Mouse (Mus musculus): Measurements from ENCODE around the gene Nim1k. TPM values are rescaled to one million over a fixed set of nuclear protein-coding genes. Genes with fewer than 3 reads are reported as not detected.
A peak's percentile ranks its signal among the peaks of the same experiment; 100 is the strongest.

The Nim1k gene
- total RNA-seq, 2 experiments from 2014 or later: 2.0 to 3.6 TPM

DNA sequence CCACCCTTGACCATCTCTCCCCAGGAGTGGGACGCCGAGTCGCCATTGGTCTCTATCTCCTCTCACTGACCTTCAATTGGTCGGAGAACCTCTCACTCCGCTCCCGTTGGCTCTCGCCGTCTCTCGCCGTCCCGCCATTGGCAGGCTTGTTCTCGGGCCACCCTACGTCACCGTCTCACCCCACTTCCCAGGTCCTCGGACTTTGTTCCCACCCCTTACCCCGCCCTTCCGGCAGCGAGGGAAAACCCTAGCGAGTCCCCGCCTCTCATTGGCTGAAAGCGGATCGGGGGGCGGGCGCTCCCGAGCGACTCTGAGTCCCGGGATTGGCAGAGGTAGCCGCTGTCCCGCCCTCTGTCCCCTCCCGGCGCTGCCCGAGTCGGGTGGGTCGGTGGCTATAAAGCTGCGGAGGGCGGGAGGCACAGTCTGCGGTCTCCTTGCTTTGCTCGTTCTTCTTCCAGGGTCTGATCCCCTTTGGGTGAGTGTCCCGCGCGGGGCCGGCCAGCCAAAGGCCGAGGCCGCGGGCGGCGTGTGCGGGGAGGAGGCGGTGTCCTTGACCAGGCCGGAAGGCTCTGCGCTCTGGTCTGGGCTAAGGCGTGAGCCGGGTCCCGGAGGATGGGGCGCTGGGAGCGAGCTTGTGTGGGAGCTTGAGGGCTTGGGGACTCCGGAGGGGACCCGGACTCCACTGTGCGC lies 65.5 kb downstream of the Nim1k start, which contains the start of gene Hmgcs1:
TSS of gene Hmgcs1 (plus strand) at position 341 of the 690 bp plus-strand sequence.
- DNase-seq: peak; percentile 100

DNA sequence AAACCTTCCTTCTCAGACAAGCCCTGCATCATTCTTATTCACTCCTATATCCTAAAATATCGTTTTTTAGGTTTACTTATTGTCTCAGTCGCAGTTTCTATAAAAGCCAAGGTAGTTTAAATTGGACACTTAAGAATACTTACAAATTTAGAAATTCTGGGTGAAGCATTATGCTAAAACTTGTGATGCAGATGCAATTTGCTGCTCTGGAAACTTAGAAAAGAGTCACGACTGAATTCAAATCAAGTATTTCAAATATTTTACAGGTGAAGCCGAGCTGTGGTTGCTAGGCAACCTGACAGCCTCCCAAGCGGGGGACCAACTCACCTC lies 66.0 kb downstream of the Nim1k start:
- DNase-seq: no peak

DNA sequence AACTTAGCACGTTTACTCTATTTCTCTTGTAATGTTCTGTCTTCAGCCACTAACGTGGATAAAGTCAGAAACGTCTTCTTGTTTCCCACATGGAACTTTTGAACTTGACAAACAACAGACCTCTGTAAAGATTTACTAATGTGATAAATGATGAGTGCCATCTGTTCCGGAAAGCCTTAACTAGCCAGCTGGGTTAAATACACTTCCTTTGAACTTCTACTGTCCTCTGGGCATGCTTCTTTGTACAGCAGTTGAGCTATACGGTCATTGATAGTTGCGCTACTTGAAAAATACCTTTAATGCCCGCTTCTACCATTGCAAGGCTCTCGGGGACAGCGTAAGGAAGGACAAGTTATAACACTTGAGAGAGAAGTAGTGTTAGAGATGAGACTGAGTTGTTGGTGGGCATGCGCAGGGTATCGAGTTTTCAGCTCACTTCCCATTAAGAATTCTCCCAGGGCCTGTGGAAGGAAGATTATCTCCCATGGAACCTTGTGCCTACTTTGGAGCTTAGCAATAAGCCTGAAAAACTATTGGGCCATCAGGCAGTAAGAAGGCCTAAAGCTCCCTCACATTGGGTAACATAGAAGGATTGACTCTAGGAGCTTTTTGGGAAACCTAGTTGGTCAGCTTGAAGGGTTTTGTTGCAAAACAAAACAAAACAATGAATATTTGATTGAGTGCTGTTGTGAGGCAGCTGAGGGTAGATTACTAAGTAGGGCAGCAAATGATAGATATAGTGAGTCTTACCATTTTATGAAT lies 71.1 kb downstream of the Nim1k start:
- DNase-seq: no peak

DNA sequence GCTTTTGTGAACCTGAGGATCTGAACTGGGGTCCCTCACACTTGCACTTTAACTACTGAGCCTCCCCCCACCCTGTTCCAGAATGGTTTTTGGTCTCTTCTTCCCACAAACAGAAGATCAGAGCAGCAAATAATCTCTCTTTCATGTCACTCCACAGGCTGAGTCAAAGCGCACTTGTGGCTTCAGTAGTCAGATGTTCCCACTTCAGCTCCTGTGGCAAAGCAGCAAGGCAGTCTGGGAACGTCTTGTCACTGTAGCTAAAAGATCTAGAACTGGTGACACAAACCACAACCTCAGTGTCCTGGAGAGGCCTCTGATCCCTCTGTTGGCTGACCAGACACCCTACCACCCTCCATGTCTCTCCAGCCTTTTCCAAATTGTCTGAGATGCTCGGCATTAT lies 74.5 kb downstream of the Nim1k start:
- DNase-seq: no peak

DNA sequence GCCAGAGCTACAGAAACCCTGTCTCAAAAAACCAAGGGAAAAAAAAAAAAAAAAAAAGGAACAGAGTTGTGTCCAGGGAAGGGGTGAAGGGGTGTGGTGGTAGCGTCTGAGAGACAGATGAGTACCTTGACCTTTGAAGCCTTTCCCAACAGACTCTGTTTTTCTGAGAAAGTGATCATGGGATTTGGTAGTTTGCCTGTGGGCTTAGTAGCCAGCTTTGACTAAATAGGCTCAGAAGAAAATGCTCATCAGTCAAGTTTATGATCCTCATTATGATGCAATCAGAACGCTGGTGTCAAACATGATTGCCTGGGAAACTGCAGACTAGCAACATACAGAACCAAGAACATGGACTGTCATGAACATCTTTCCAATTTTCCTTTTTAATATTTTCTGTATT lies 76.0 kb downstream of the Nim1k start:
- DNase-seq: no peak

DNA sequence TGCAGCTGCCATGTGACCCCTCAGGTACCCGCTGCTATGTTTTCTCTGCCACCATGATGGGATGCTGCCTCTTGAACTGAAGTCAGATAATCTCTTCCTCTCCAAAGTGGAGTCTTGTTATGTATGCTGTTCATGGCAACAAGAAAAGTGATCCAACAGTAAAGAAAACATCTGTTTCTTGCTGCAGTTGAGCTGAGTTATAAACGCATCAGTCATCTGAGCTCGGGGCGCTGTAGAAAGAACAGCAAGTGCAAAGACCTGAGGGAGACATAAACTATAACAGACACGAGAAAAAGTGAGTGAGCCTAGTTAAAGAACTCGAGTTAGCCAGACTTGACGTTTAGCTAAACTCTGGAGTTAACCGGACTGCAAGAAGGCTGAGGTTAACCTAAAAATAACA lies 76.9 kb downstream of the Nim1k start:
- no peak for DNase-seq

DNA sequence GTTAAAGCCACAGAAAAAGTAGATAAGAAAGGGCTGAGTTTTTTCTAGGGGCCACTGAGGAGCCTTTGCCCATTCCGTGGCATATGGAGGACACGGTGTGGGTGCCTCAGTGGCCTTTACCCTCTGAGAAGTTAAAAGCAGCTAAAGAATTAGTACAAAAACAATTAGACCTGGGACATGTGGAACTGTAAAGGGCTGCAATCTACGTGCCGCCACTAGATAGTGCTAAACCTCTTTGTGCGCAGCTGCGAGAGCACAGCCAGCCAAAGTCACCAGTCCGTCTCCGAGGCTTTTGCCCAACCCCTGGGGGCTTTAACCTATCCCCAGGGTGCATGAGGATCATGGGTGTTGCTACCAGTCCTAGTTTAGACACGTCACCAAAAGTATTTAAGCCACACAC lies 94.3 kb downstream of the Nim1k start:
- DNase-seq: peak; percentile 41

Other genes starting within 250 kb of the Nim1k start
- gene Ccl28, start 132.1 kb downstream of the Nim1k start, total RNA-seq (2021): under 1 TPM; 0.27 to 0.61 TPM
- gene Hmgcs1, start 65.5 kb downstream of the Nim1k start, total RNA-seq (2021): 100 to 1,000 TPM; 219 to 270 TPM
- 10 to 100 TPM; 34.6 to 35.1 TPM for gene Zfp131, start 35.0 kb upstream of the Nim1k start, total RNA-seq (2021)
- gene AF067063, start 74.3 kb upstream of the Nim1k start, total RNA-seq (2021): not detected
- not detected for gene D13Ertd608e, start 80.1 kb upstream of the Nim1k start, total RNA-seq (2021)
- not detected for gene Tcstv1, start 138.9 kb upstream of the Nim1k start, total RNA-seq (2021)
- not detected for gene Gm21761, start 173.4 kb upstream of the Nim1k start, total RNA-seq (2021)
- not detected for gene B020031M17Rik, start 194.9 kb upstream of the Nim1k start, total RNA-seq (2021)